Mouse (Mus musculus): Measurements from ENCODE around the gene Tns1. TPM values are rescaled to one million over a fixed set of nuclear protein-coding genes. Genes with fewer than 3 reads are reported as not detected.

The Tns1 gene
- polyA plus RNA-seq, 2 experiments from 2014 or later, result 19.0 to 40.5 TPM

GRCm38 (mm10) chr1:74030901-74031360 lies 93.3 kb downstream of the Tns1 start:
- ATAC-seq, result no peak

GRCm38 (mm10) chr1:74030285-74030684 lies 94.0 kb downstream of the Tns1 start:
- ATAC-seq, result no peak

- ATAC-seq, result no peak
These were observed 94.6 kb downstream of the Tns1 start for GRCm38 (mm10) chr1:74029669-74030068.

- ATAC-seq, result no peak
These were observed 95.4 kb downstream of the Tns1 start for GRCm38 (mm10) chr1:74028881-74029266.

- ATAC-seq, result no peak
These were observed 96.0 kb downstream of the Tns1 start for GRCm38 (mm10) chr1:74028118-74028880.

GRCm38 (mm10) chr1:74027559-74028091 lies 96.6 kb downstream of the Tns1 start:
- ATAC-seq, result no peak

GRCm38 (mm10) chr1:74026703-74027195 lies 97.5 kb downstream of the Tns1 start:
- ATAC-seq, result no peak

- no peak for ATAC-seq
These were observed 98.5 kb downstream of the Tns1 start for GRCm38 (mm10) chr1:74025651-74026226.

- no peak for ATAC-seq
These were observed 99.0 kb downstream of the Tns1 start for GRCm38 (mm10) chr1:74025227-74025626.

GRCm38 (mm10) chr1:74024452-74025190 lies 99.6 kb downstream of the Tns1 start:
- ATAC-seq, result no peak

GRCm38 (mm10) chr1:74022998-74023397 lies 101.3 kb downstream of the Tns1 start:
- ATAC-seq, result no peak

GRCm38 (mm10) chr1:74022536-74022935 lies 101.7 kb downstream of the Tns1 start:
- ATAC-seq, result no peak

GRCm38 (mm10) chr1:74020235-74020634 lies 104.0 kb downstream of the Tns1 start:
- no peak for ATAC-seq

- no peak for ATAC-seq
These were observed 106.7 kb downstream of the Tns1 start for GRCm38 (mm10) chr1:74017399-74018172.

GRCm38 (mm10) chr1:74016618-74017017 lies 107.6 kb downstream of the Tns1 start:
- no peak for ATAC-seq

- no peak for ATAC-seq
These were observed 108.6 kb downstream of the Tns1 start for GRCm38 (mm10) chr1:74015513-74016234.

GRCm38 (mm10) chr1:74014538-74015327 lies 109.5 kb downstream of the Tns1 start:
- ATAC-seq, result no peak

GRCm38 (mm10) chr1:74013296-74014031 lies 110.8 kb downstream of the Tns1 start:
- no peak for ATAC-seq

GRCm38 (mm10) chr1:74012706-74013105 lies 111.5 kb downstream of the Tns1 start:
- ATAC-seq, result no peak

GRCm38 (mm10) chr1:74009495-74009894 lies 114.8 kb downstream of the Tns1 start:
- no peak for ATAC-seq
